Mouse (Mus musculus): Measurements from ENCODE around the gene Begain.

- TF ChIP-seq CTCF (IDR thresholded peaks at IDR 0.05) (no peak), POLR2A (IDR thresholded peaks at IDR 0.05; ENCODE audit: insufficient read depth, low read depth, low read length) (no peak)
Measured at GRCm38 (mm10) chr12:109002978-109003377, 65.0 kb downstream of the Begain start.
